Mouse (Mus musculus) megakaryocyte, embryonic 14.5 days (primary cell): ENCODE data around the gene Gm6614. TPM values are rescaled to one million over a fixed set of nuclear protein-coding genes. Genes with fewer than 3 reads are reported as not detected.
"Not testable (repeated sequence)": the region's sequence is repeated elsewhere in the genome, so short reads cannot be mapped to it uniquely, and the experiment has no call there.

Experiments
- H3K27me3 ChIP-seq: replicated peaks from 2 replicates; pipeline ENCODE3; 2012; ENCODE audit warnings: inconsistent platforms
- H3K36me3 ChIP-seq: replicated peaks from 2 replicates; pipeline ENCODE3; 2012; ENCODE audit warnings: low read length, inconsistent platforms, mixed read lengths
- H3K4me1 ChIP-seq: 2 replicates; pipeline ENCODE4 v1.6.1; 2012; ENCODE audit warnings: inconsistent platforms
- H3K4me3 ChIP-seq: replicated peaks from 2 replicates; pipeline ENCODE3; 2012; ENCODE audit warnings: moderate library complexity, mild to moderate bottlenecking, inconsistent platforms
- H3K9me3 ChIP-seq: 2 replicates; pipeline ENCODE4 v1.6.1; 2012; ENCODE audit warnings: inconsistent platforms
- FLI1 ChIP-seq: IDR thresholded peaks from 2 replicates; pipeline ENCODE4 v1.6.1; 2012; ENCODE audit warnings: low read length, inconsistent platforms, mixed read lengths
- GATA1 ChIP-seq: IDR thresholded peaks from 3 replicates; pipeline ENCODE4 v1.6.1; 2012; ENCODE audit warnings: mixed read lengths, low read length, inconsistent platforms, borderline replicate concordance
- polyA plus RNA-seq: library from polyadenylated mRNA; stranded (reverse); fragments of >175 nt; gene quantifications from 2 replicates; pipeline ENCODE4 v1.2.3, GENCODE M21; 2012; ENCODE audit warnings: low replicate concordance; ENCODE audit not compliant: insufficient read depth

Gene Gm6614
- not detected in 2 replicates for polyA plus RNA-seq

DNA sequence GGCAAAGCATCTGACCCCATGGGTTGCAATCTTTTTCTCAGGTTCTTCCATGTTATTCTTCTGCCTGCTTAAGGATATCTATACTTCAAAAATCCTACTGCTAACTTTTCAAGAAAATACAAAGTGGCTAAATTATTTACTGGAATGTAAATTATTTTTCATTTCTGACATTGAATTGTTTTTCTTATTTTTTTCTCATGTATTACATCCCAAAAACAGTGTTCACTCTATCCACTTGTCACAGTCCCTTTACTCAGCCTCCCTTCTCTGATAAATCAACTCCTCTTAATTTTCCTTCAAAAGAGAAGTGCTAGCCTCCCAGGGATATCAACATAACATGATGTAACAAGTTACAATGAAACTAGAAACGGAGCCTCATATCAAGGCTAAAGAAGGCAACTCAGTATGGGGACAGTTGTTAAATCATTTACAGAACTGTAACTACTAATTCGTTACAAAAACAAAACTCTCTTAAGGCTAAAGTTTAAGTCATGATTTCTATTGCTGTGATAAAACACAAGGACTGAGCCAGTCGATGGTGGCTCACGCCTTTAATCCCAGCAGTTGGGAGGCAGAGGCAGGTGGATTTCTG is at the start of gene Gm6614:
TSS of gene Gm6614 (minus strand) at position 51 of the 592 bp plus-strand sequence.
- Histone ChIP-seq H3K27me3 (no peaks in the 10 kb centered on the region), H3K4me3 (no peak within 1 kb of the TSS), H3K4me1 (no peaks in the 10 kb centered on the region), H3K36me3 (no peaks in the 10 kb centered on the region), H3K9me3 (no peaks in the 10 kb centered on the region)
- no peak for TF ChIP-seq GATA1
- TF ChIP-seq FLI1 = no peak

GRCm38 (mm10) chr6:142058281-142058680 is 47.1 kb upstream of the Gm6614 start:
- H3K27me3 ChIP-seq, H3K4me3 ChIP-seq, H3K4me1 ChIP-seq, H3K36me3 ChIP-seq, H3K9me3 ChIP-seq: not testable (repeated sequence)

- H3K4me3 ChIP-seq = no peak overlapping the region
- H3K4me1 ChIP-seq = no peaks in the 10 kb centered on the region
- H3K9me3 ChIP-seq = no peaks in the 10 kb centered on the region
- no peaks in the 10 kb centered on the region for H3K36me3 ChIP-seq
- H3K27me3 ChIP-seq = no peaks in the 10 kb centered on the region
- TF ChIP-seq GATA1 (no peak), FLI1 (no peak)
Measured at GRCm38 (mm10) chr6:142047689-142048088, 36.5 kb upstream of the Gm6614 start.

DNA sequence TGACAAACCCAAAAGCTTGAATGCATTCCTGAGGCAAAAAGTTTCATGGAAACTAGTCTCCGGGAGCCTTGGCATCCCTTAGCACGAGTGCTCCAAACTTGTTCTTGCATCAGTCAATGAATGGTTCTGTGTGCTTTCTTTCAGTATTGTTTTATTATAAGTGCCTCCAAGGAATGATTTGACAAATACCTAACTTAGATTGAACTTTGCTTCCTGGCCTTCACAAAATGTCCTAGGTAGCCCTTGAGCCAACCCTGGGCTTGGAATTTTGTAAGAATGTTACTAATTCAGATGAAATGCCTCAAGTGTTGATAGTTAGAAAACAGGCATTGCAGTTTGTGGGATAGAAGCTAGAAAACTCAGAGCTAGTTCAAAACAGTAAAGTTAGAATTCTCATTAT is 34.5 kb upstream of the Gm6614 start:
- no peaks in the 10 kb centered on the region for H3K27me3 ChIP-seq
- H3K4me1 ChIP-seq = no peaks in the 10 kb centered on the region; the same call in 1 of the 2 replicates
- no peaks in the 10 kb centered on the region for H3K36me3 ChIP-seq
- no peaks in the 10 kb centered on the region for H3K9me3 ChIP-seq
- TF ChIP-seq GATA1 (no peak), FLI1 (no peak)
- no peak overlapping the region for H3K4me3 ChIP-seq

DNA sequence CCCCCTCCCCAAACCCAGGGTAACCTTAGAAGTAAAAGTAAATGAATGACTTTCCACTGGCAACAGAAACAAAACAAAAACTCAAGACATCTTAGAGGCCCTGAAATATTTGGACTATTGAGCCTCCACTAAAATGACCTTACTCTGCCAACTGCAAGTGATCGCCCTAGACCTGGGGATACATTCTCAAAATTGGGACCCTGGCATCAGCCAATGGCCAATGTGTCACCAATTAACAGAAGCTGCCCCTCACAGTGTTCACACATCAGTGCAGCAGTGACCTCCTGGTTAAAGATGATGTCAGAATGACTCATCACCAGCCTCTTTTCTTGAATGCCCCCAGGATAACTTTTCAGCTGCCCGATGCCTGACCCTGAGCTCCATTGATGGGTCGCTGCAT is 30.7 kb upstream of the Gm6614 start:
- no peak overlapping the region for H3K4me3 ChIP-seq
- no peaks in the 10 kb centered on the region; the same call in 1 of the 2 replicates for H3K4me1 ChIP-seq
- TF ChIP-seq FLI1 (no peak), GATA1 (no peak)
- H3K9me3 ChIP-seq = no peaks in the 10 kb centered on the region
- H3K27me3 ChIP-seq = no peaks in the 10 kb centered on the region
- no peaks in the 10 kb centered on the region for H3K36me3 ChIP-seq

DNA sequence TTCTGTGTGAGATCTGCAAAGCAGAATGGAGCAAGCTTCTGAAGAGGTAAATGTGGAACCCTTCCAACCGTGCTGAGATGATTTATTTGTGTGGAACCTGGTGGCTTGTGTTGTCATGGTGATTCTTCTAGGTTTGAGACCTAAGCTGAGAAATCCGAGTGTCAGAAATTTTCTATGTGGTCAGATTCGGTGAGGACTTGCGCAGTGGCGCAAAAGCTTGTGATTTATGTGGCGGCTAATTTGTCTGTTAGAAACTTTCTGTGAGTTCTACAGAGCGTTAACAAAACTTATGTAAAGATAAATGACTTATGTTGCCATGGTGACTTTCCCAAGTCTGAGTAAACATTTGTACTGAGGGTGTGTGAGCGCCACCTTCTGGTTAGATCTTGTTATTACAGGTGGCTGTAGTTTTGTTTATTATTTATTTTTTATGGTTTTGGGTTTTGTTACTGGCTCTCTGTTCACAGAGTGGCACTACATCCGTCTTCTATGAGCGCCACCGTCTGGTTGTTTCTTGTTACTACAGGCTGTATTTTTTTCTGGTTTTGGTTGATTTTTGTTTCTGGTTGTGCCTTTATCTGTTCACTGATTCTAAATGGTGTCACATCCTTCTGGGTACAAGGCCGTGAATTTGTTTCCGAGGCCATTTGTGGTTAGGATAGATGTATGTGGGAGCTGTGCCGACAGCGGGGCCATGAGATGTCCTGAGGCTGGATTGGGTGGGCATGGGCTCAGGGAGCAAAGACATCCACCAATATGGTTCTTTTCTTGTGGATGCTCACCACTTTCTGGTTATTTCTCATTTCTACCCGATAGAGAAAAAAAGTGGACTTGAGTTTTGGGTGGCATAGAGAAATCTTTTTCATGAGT is 29.3 kb upstream of the Gm6614 start:
- Histone ChIP-seq H3K9me3 (no peaks in the 10 kb centered on the region), H3K36me3 (no peaks in the 10 kb centered on the region), H3K27me3 (no peaks in the 10 kb centered on the region), H3K4me1 (no peaks in the 10 kb centered on the region; the same call in 1 of the 2 replicates), H3K4me3 (no peak overlapping the region)
- no peak for TF ChIP-seq FLI1
- no peak for TF ChIP-seq GATA1

- no peak for TF ChIP-seq FLI1
- TF ChIP-seq GATA1 = no peak
Measured at GRCm38 (mm10) chr6:142035771-142036170, 24.6 kb upstream of the Gm6614 start.

GRCm38 (mm10) chr6:142021671-142022070 is 10.5 kb upstream of the Gm6614 start:
- no peaks in the 10 kb centered on the region for H3K36me3 ChIP-seq
- H3K4me3 ChIP-seq = no peak overlapping the region
- no peaks in the 10 kb centered on the region for H3K27me3 ChIP-seq
- H3K9me3 ChIP-seq = peaks cover 5% of the 10 kb centered on the region; the same call in 1 of the 2 replicates
- no peaks in the 10 kb centered on the region for H3K4me1 ChIP-seq
- TF ChIP-seq FLI1 (no peak), GATA1 (no peak)

More at GRCm38 (mm10) chr6:142035771-142036170, 24.6 kb upstream of the Gm6614 start:
- no peaks in the 10 kb centered on the region; the same call in 1 of the 2 replicates for H3K4me1 ChIP-seq
- no peaks in the 10 kb centered on the region for H3K36me3 ChIP-seq
- H3K27me3 ChIP-seq = no peaks in the 10 kb centered on the region
- H3K4me3 ChIP-seq = no peak overlapping the region
- H3K9me3 ChIP-seq = 0 out of 2 replicates have a peak, but pooled peaks cover 2% of the 10 kb centered on the region

GRCm38 (mm10) chr6:141986772-141987171 is 24.4 kb downstream of the Gm6614 start:
- H3K36me3 ChIP-seq = no peaks in the 10 kb centered on the region
- no peak overlapping the region for H3K4me3 ChIP-seq
- TF ChIP-seq FLI1 (no peak), GATA1 (no peak)
- H3K4me1 ChIP-seq = no peaks in the 10 kb centered on the region
- H3K9me3 ChIP-seq = no peaks in the 10 kb centered on the region
- no peaks in the 10 kb centered on the region for H3K27me3 ChIP-seq

DNA sequence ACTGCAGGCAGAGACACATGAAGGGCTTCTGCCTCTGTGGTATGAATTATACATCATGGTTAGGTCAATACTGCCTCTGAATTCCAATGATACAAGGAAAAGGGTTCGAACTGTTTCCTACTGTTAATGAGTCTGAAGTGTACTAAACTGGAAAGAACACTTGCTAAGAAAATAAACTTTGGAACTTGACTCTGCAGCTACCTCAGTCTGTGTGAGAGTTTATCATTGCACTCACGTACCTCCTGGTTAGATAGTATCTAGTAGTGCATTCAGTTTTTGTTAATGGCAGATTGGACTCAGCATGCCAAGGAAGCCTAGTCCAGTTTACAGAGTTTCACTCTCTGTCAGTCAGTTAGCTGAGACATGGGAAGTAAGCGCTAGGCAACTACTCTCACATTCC is 26.6 kb downstream of the Gm6614 start:
- Histone ChIP-seq H3K4me1 (no peaks in the 10 kb centered on the region), H3K9me3 (no peaks in the 10 kb centered on the region), H3K4me3 (no peak overlapping the region), H3K36me3 (no peaks in the 10 kb centered on the region), H3K27me3 (no peaks in the 10 kb centered on the region)
- TF ChIP-seq GATA1 (no peak), FLI1 (no peak)
